Mouse (Mus musculus) heart, adult 2 months (tissue): Measurements from ENCODE around the gene Slc25a21. TPM values are rescaled to one million over a fixed set of nuclear protein-coding genes. Genes with fewer than 3 reads are reported as not detected.

ENCODE experiments used
- DNase-seq, 2 experiments: peaks; one replicate each; pipeline ENCODE4 v3.0.0; 2021
- H3K27ac ChIP-seq: fragments of 200-600 bp; 2 replicates; pipeline ENCODE4 v1.8.1; 2022
- H3K27me3 ChIP-seq: fragments of 200-500 bp; 2 replicates; pipeline ENCODE4 v1.6.1; 2012; ENCODE audit warnings: mild to moderate bottlenecking, low read length, inconsistent platforms, mixed read lengths; ENCODE audit not compliant: control insufficient read depth, insufficient read depth
- H3K36me3 ChIP-seq: fragments of 200-500 bp; 2 replicates; pipeline ENCODE4 v1.6.1; 2012; ENCODE audit warnings: low read length, inconsistent platforms; ENCODE audit not compliant: control insufficient read depth, insufficient read depth
- H3K4me1 ChIP-seq: fragments of 200-500 bp; 2 replicates; pipeline ENCODE4 v1.6.1; 2011; ENCODE audit warnings: low read length; ENCODE audit not compliant: control insufficient read depth, insufficient read depth
- H3K4me3 ChIP-seq: fragments of 200-600 bp; 2 replicates; pipeline ENCODE4 v1.8.1; 2022
- H3K79me2 ChIP-seq: fragments of 200-500 bp; replicated peaks from 2 replicates; pipeline ENCODE4 v1.6.1; 2012; ENCODE audit warnings: mild to moderate bottlenecking, inconsistent platforms, low read length, moderate library complexity, mixed read lengths; ENCODE audit not compliant: control insufficient read depth, insufficient read depth
- H3K9ac ChIP-seq: fragments of 200-500 bp; 2 replicates; pipeline ENCODE4 v1.6.1; 2012; ENCODE audit warnings: low read depth, mild to moderate bottlenecking, control low read depth, inconsistent platforms, low read length, mixed read lengths
- CTCF ChIP-seq: fragments of 200-600 bp; IDR thresholded peaks from 2 replicates; pipeline ENCODE4 v1.8.1; 2022; ENCODE audit warnings: antibody characterized with exemption, mild to moderate bottlenecking, moderate library complexity
- EP300 ChIP-seq: fragments of 200-500 bp; IDR thresholded peaks from 2 replicates; pipeline ENCODE4 v1.6.1; 2011; ENCODE audit warnings: low read depth, low read length, control low read depth; ENCODE audit not compliant: insufficient read depth
- POLR2A ChIP-seq: fragments of 200-500 bp; IDR thresholded peaks from 2 replicates; pipeline ENCODE4 v1.6.1; 2011; ENCODE audit warnings: mild to moderate bottlenecking, low read depth, low read length, control low read depth; ENCODE audit not compliant: insufficient read depth
- WGBS: fragments of 180-500 bp; shearing (Covaris S2); methylation state at CpG from one replicate; pipeline ENCODE4 v1.1.7; 2018; 5-methylcytosine and 5-hydroxymethylcytosine counted together
- intact Hi-C: fragments of 180-260 bp; cut with DNase I; formaldehyde crosslinking; loops from one replicate; pipeline ENCODE4 v1.15.1; 2025
- polyA plus RNA-seq: library from polyadenylated mRNA; depleted of rRNA; stranded (reverse); fragments of >200 nt; gene quantifications from 2 replicates; pipeline ENCODE4 v1.2.3, GENCODE M21; 2012
- total RNA-seq, 2 experiments: library from RNA; stranded (reverse); gene quantifications; 2 replicates each; pipeline ENCODE4 v1.2.3; 2021

The Slc25a21 gene
- total and polyA plus RNA-seq, 3 experiments: 0.06 to 0.66 (median 0.34) TPM

GRCm38 (mm10) chr12:56820604-56821003, 376.7 kb downstream of the Slc25a21 start:
- no peak overlapping the region for H3K4me3 ChIP-seq
- H3K27me3 ChIP-seq: no peaks in the 10 kb centered on the region
- no peak overlapping the region for H3K27ac ChIP-seq
- WGBS: 72% methylated on average over 2 of the region's 2 CpGs
- no peak for DNase-seq
- TF ChIP-seq POLR2A (no peak), CTCF (no peak), EP300 (no peak)
- intact Hi-C loops: no loop called here
- H3K36me3 ChIP-seq: no peaks in the 10 kb centered on the region
- H3K79me2 ChIP-seq: no peaks in the 10 kb centered on the region
- H3K4me1 ChIP-seq: no peaks in the 10 kb centered on the region
- H3K9ac ChIP-seq: no peak overlapping the region

- TF ChIP-seq EP300 (no peak), POLR2A (no peak), CTCF (no peak)
- DNase-seq: no peak
- 44% methylated on average over 2 of the region's 2 CpGs for WGBS
- Histone ChIP-seq H3K36me3 (no peaks in the 10 kb centered on the region), H3K4me3 (no peak overlapping the region), H3K4me1 (no peaks in the 10 kb centered on the region), H3K79me2 (no peaks in the 10 kb centered on the region), H3K27me3 (no peaks in the 10 kb centered on the region), H3K9ac (no peak overlapping the region), H3K27ac (no peak overlapping the region)
- intact Hi-C loops: no loop called here
Observed at GRCm38 (mm10) chr12:56807483-56807882, 389.8 kb downstream of the Slc25a21 start.

- no peak overlapping the region for H3K9ac ChIP-seq
- no peaks in the 10 kb centered on the region for H3K27me3 ChIP-seq
- WGBS: 82% methylated on average over 2 of the region's 2 CpGs
- no peaks in the 10 kb centered on the region for H3K4me1 ChIP-seq
- no peak overlapping the region for H3K4me3 ChIP-seq
- no peak for DNase-seq
- H3K36me3 ChIP-seq: no peaks in the 10 kb centered on the region
- intact Hi-C loops: no loop called here
- no peak overlapping the region for H3K27ac ChIP-seq
- H3K79me2 ChIP-seq: no peaks in the 10 kb centered on the region
- no peak for TF ChIP-seq POLR2A
- TF ChIP-seq CTCF: no peak
- no peak for TF ChIP-seq EP300
Observed at GRCm38 (mm10) chr12:56807078-56807477, 390.2 kb downstream of the Slc25a21 start.

GRCm38 (mm10) chr12:56804487-56804886, 392.8 kb downstream of the Slc25a21 start:
- Histone ChIP-seq H3K4me1 (no peaks in the 10 kb centered on the region), H3K79me2 (no peaks in the 10 kb centered on the region), H3K36me3 (no peaks in the 10 kb centered on the region), H3K4me3 (no peak overlapping the region), H3K9ac (no peak overlapping the region), H3K27ac (no peak overlapping the region), H3K27me3 (no peaks in the 10 kb centered on the region)
- intact Hi-C loops: no loop called here
- 44% methylated on average over 3 of the region's 3 CpGs for WGBS
- no peak for DNase-seq
- TF ChIP-seq POLR2A (no peak), EP300 (no peak), CTCF (no peak)

GRCm38 (mm10) chr12:56798641-56799415, 398.4 kb downstream of the Slc25a21 start:
- H3K79me2 ChIP-seq: no peaks in the 10 kb centered on the region
- H3K4me1 ChIP-seq: no peaks in the 10 kb centered on the region
- intact Hi-C loops: no loop called here
- H3K9ac ChIP-seq: no peak overlapping the region
- no peak for TF ChIP-seq CTCF
- H3K4me3 ChIP-seq: no peak overlapping the region
- H3K27me3 ChIP-seq: no peaks in the 10 kb centered on the region
- H3K27ac ChIP-seq: no peak overlapping the region
- DNase-seq: no peak
- no peaks in the 10 kb centered on the region for H3K36me3 ChIP-seq
- WGBS: 70% methylated on average over 6 of the region's 6 CpGs

GRCm38 (mm10) chr12:56789236-56789635, 408.0 kb downstream of the Slc25a21 start:
- no peak for DNase-seq
- no peak overlapping the region for H3K27ac ChIP-seq
- no peak overlapping the region for H3K9ac ChIP-seq
- H3K36me3 ChIP-seq: no peaks in the 10 kb centered on the region
- no peaks in the 10 kb centered on the region for H3K4me1 ChIP-seq
- TF ChIP-seq CTCF: no peak
- no peak for TF ChIP-seq POLR2A
- no peak for TF ChIP-seq EP300
- WGBS: 44% methylated on average over 4 of the region's 4 CpGs
- no peaks in the 10 kb centered on the region for H3K79me2 ChIP-seq
- intact Hi-C loops: no loop called here
- H3K4me3 ChIP-seq: no peak overlapping the region
- H3K27me3 ChIP-seq: no peaks in the 10 kb centered on the region
